Mouse (Mus musculus) cerebellum, adult 2 months (tissue): ENCODE data around the gene Cacna2d4.

Experiments
- CTCF ChIP-seq: fragments of 200-500 bp; IDR thresholded peaks from 2 replicates; pipeline ENCODE4 v1.5.1; 2011; ENCODE audit warnings: low read depth, mild to moderate bottlenecking, control low read depth, low read length, moderate library complexity, borderline replicate concordance; ENCODE audit not compliant: insufficient read depth
- POLR2A ChIP-seq: fragments of 200-500 bp; IDR thresholded peaks from 2 replicates; pipeline ENCODE4 v1.6.1; 2011; ENCODE audit warnings: low read length, control low read depth, borderline replicate concordance; ENCODE audit not compliant: insufficient read depth

DNA sequence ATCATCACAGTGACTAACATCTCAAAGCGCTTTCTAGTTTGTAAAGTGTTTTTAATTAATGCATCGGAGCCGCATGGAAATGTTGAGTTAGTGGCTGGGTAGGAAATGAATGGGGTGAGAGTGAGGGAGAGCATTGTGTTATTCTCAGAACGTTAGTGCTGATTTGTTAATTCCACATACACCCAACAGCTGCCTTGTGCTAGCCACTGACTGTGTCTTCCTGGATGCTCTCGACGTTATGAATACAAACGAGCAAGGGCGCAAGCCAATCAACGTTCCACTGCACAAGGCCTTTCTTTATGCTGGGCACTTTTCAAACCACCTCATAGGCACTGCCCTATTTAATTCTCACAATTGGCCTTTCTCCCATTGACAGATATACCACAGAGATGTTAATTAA, 82.4 kb downstream of the Cacna2d4 start:
- TF ChIP-seq POLR2A (no peak), CTCF (no peak)
